Mouse (Mus musculus) macrophage (primary cell): ENCODE measurements around the gene Snapc4. TPM values are rescaled to one million over a fixed set of nuclear protein-coding genes. Genes with fewer than 3 reads are reported as not detected.

Experiments
- H3K27ac ChIP-seq: fragments of 350-480 bp; formaldehyde crosslinking; 2 replicates; pipeline ENCODE4 v1.9.0; 2021
- H3K36me3 ChIP-seq: fragments of 350-480 bp; formaldehyde crosslinking; 2 replicates; pipeline ENCODE4 v1.9.0; 2021; ENCODE audit errors: inconsistent target
- H3K4me3 ChIP-seq: fragments of 350-480 bp; formaldehyde crosslinking; 2 replicates; pipeline ENCODE4 v1.9.0; 2021; ENCODE audit errors: inconsistent target
- H3K79me2 ChIP-seq: fragments of 350-480 bp; formaldehyde crosslinking; 2 replicates; pipeline ENCODE4 v1.9.0; 2021; ENCODE audit errors: inconsistent target
- WGBS: methylation state at CpG from one replicate; pipeline ENCODE4 v1.1.7; 2026; ENCODE audit warnings: inconsistent platforms; ENCODE audit not compliant: missing documents; 5-methylcytosine and 5-hydroxymethylcytosine counted together
- polyA plus RNA-seq: library from polyadenylated mRNA; stranded (reverse); fragments of 250-400 nt; gene quantifications from 3 replicates; pipeline ENCODE4 v1.2.4, GENCODE M21; 2018; ENCODE audit warnings: inconsistent platforms

The Snapc4 gene
- polyA plus RNA-seq, 1 experiment from 2014 or later, result 6.3 TPM

GRCm38 (mm10) chr2:26341510-26341981 is 38.9 kb downstream of the Snapc4 start:
- Histone ChIP-seq H3K27ac (no peak overlapping the region), H3K79me2 (no peaks in the 10 kb centered on the region), H3K36me3 (no peaks in the 10 kb centered on the region), H3K4me3 (no peak overlapping the region)
- 96% methylated on average over 2 of the region's 2 CpGs for WGBS

GRCm38 (mm10) chr2:26339204-26339551 is 41.3 kb downstream of the Snapc4 start:
- Histone ChIP-seq H3K36me3 (no peaks in the 10 kb centered on the region), H3K4me3 (no peak overlapping the region), H3K79me2 (no peaks in the 10 kb centered on the region), H3K27ac (no peak overlapping the region)
- 96% methylated on average over 5 of the region's 5 CpGs for WGBS

GRCm38 (mm10) chr2:26338302-26339203 is 41.9 kb downstream of the Snapc4 start:
- no peaks in the 10 kb centered on the region for H3K79me2 ChIP-seq
- H3K36me3 ChIP-seq, result no peaks in the 10 kb centered on the region
- H3K27ac ChIP-seq, result no peak overlapping the region
- 97% methylated on average over 8 of the region's 13 CpGs for WGBS
- no peak overlapping the region for H3K4me3 ChIP-seq

GRCm38 (mm10) chr2:26330702-26331101 is 49.8 kb downstream of the Snapc4 start:
- H3K27ac ChIP-seq, result no peak overlapping the region
- no peaks in the 10 kb centered on the region for H3K79me2 ChIP-seq
- no peak overlapping the region for H3K4me3 ChIP-seq
- WGBS, result 93% methylated on average over 6 of the region's 6 CpGs
- H3K36me3 ChIP-seq, result no peaks in the 10 kb centered on the region

GRCm38 (mm10) chr2:26330056-26330468 is 50.4 kb downstream of the Snapc4 start:
- no peaks in the 10 kb centered on the region for H3K36me3 ChIP-seq
- H3K4me3 ChIP-seq, result no peak overlapping the region
- no peaks in the 10 kb centered on the region for H3K79me2 ChIP-seq
- 94% methylated on average over 4 of the region's 4 CpGs for WGBS
- no peak overlapping the region for H3K27ac ChIP-seq

- Histone ChIP-seq H3K79me2 (no peaks in the 10 kb centered on the region), H3K27ac (no peak overlapping the region), H3K36me3 (no peaks in the 10 kb centered on the region), H3K4me3 (no peak overlapping the region)
- 92% methylated on average over 8 of the region's 8 CpGs for WGBS
Measured at GRCm38 (mm10) chr2:26329402-26329801, 51.1 kb downstream of the Snapc4 start.

- H3K36me3 ChIP-seq, result no peaks in the 10 kb centered on the region
- no peaks in the 10 kb centered on the region for H3K79me2 ChIP-seq
- no peak overlapping the region for H3K4me3 ChIP-seq
- H3K27ac ChIP-seq, result no peak overlapping the region
- WGBS, result 68% methylated on average over 4 of the region's 4 CpGs
Measured at GRCm38 (mm10) chr2:26327852-26328251, 52.6 kb downstream of the Snapc4 start.

- Histone ChIP-seq H3K36me3 (no peaks in the 10 kb centered on the region), H3K79me2 (no peaks in the 10 kb centered on the region), H3K4me3 (no peak overlapping the region), H3K27ac (no peak overlapping the region)
- 70% methylated on average over 15 of the region's 15 CpGs for WGBS
Measured at GRCm38 (mm10) chr2:26325386-26326181, 54.9 kb downstream of the Snapc4 start.

GRCm38 (mm10) chr2:26324917-26325316 is 55.5 kb downstream of the Snapc4 start:
- Histone ChIP-seq H3K79me2 (no peaks in the 10 kb centered on the region), H3K27ac (no peak overlapping the region), H3K36me3 (no peaks in the 10 kb centered on the region), H3K4me3 (no peak overlapping the region)
- WGBS, result 97% methylated on average over 2 of the region's 2 CpGs

GRCm38 (mm10) chr2:26323589-26324325 is 56.7 kb downstream of the Snapc4 start:
- H3K36me3 ChIP-seq, result no peaks in the 10 kb centered on the region
- no peak overlapping the region for H3K27ac ChIP-seq
- H3K4me3 ChIP-seq, result no peak overlapping the region
- 94% methylated on average over 13 of the region's 13 CpGs for WGBS
- H3K79me2 ChIP-seq, result no peaks in the 10 kb centered on the region

- WGBS, result 91% methylated on average over 14 of the region's 14 CpGs
- Histone ChIP-seq H3K27ac (no peak overlapping the region), H3K4me3 (no peak overlapping the region), H3K79me2 (no peaks in the 10 kb centered on the region), H3K36me3 (no peaks in the 10 kb centered on the region)
Measured at GRCm38 (mm10) chr2:26320245-26321185, 59.9 kb downstream of the Snapc4 start.

- no peaks in the 10 kb centered on the region for H3K36me3 ChIP-seq
- 92% methylated on average over 13 of the region's 13 CpGs for WGBS
- H3K79me2 ChIP-seq, result no peaks in the 10 kb centered on the region
- no peak overlapping the region for H3K27ac ChIP-seq
- H3K4me3 ChIP-seq, result no peak overlapping the region
Measured at GRCm38 (mm10) chr2:26319519-26320244, 60.8 kb downstream of the Snapc4 start.

GRCm38 (mm10) chr2:26319109-26319508 is 61.3 kb downstream of the Snapc4 start:
- no peaks in the 10 kb centered on the region for H3K79me2 ChIP-seq
- H3K36me3 ChIP-seq, result no peaks in the 10 kb centered on the region
- H3K4me3 ChIP-seq, result no peak overlapping the region
- H3K27ac ChIP-seq, result no peak overlapping the region
- WGBS, result 97% methylated on average over 9 of the region's 9 CpGs
